Mouse (Mus musculus) thymus, postnatal 10 days (tissue): Measurements from ENCODE around the gene Scrg1.
A peak's percentile ranks its signal among the peaks of the same experiment; 100 is the strongest.
"Not testable (repeated sequence)": the region's sequence is repeated elsewhere in the genome, so short reads cannot be mapped to it uniquely, and the experiment has no call there.

Experiments
- DNase-seq, 2 experiments: peaks; one replicate each; pipeline ENCODE4 v3.0.0; 2021; ENCODE audit warnings: low spot score in 2 of 2

The Scrg1 gene

DNA sequence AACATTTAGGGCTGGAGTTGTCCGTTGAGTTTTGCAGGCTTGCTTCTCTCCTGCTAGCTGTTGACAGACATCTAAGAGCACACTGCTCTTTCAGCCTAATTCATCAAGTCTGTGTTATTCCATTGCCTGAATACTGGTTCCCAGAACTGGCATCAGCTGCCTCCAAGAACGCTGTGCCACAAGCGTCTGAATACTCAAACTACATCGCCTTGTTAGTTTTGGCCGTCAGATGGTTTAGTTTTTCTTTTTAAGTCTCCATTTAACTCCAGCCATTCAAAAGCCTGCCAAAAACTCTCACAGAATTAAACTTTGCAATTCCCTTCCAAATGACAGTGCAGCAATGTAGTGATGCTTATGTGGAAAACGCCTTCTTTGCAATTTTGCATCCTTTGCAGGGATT, 1.4 kb downstream of the Scrg1 start:
- DNase-seq: no peak

DNA sequence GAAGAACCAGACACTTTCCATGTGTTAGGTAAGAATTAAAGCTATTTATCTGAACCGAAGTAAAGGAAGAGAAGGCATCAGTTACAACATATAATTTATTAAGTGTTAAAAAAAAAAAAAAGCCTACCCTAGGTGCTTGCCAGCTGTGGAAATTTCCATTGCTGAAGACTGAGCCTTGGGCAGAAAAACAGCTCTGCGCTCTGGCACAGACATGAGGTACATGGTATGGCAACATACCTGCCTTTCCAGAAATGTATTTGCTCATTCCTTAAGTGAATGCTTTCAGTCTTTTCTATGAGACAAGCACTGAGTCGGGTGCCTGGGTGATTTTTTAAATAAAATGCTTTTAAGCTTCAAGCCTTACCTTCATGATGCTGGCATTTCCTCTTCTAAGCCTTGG, 2.2 kb downstream of the Scrg1 start:
- no peak for DNase-seq

- DNase-seq: no peak
Measured at GRCm38 (mm10) chr8:57462839-57463238, 7.1 kb downstream of the Scrg1 start.

GRCm38 (mm10) chr8:57463757-57464156, 8.0 kb downstream of the Scrg1 start:
- no peak for DNase-seq

GRCm38 (mm10) chr8:57468624-57469023, 12.9 kb downstream of the Scrg1 start:
- DNase-seq: no peak

GRCm38 (mm10) chr8:57470863-57471262, 15.1 kb downstream of the Scrg1 start:
- no peak for DNase-seq

DNA sequence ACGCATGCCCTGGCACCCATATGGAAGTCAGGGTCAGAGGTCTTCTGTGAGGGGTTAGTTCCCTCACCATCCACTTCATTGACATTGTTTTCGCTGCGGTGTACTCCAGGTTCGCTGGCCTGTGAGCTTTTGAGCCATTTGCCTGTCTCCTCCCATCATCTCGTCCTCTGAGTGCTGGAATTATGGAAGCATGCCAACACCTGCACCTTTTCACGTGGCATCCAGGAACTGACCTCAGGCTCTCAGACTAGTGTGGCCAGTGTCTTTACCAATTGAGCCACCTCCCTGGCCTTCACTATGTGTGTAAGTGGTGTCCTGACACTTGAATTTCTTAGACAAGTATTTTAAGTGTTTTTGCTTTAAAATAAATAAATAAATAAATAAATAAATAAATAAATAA, 18.0 kb downstream of the Scrg1 start:
- DNase-seq: no peak

DNA sequence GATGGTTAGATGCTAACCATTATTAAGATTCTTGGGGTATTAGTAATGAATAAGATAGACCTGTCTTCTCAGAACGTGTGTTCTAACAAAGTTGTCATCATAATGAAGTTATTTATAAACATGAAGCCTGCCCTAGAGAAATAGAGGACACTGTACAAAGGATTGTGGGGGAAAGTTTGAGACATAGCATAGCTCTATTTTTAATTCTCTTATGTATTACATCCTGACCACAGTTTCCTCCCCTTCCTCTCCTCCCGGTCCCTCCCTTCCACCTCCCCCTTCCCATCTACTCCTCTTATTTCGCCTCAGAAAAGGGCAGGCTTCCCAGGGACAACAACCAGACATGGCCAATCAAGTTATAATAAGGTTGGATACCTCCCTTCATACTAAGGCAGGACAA, 22.7 kb downstream of the Scrg1 start:
- DNase-seq: no peak

DNA sequence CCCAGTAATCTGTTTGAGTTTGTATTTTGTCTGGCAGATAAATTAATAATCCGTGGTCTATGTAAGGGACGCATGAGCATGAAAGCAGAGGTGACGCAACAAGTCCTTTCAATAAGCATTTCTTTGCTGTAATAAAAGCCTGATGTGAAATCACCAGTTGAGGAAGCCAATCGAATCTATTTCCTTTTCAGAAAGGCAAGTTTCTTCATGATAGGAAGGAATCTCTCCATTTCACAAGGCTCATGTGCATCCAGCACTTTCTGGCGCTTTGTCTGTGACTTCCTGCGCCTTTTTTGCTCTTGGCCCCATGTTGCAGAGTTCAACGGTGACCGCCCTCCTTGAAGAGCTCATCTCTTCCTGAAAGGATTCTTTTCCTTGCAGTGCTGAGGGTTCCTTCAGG, 24.0 kb downstream of the Scrg1 start:
- no peak for DNase-seq

GRCm38 (mm10) chr8:57480606-57481005, 24.9 kb downstream of the Scrg1 start:
- DNase-seq: no peak

DNA sequence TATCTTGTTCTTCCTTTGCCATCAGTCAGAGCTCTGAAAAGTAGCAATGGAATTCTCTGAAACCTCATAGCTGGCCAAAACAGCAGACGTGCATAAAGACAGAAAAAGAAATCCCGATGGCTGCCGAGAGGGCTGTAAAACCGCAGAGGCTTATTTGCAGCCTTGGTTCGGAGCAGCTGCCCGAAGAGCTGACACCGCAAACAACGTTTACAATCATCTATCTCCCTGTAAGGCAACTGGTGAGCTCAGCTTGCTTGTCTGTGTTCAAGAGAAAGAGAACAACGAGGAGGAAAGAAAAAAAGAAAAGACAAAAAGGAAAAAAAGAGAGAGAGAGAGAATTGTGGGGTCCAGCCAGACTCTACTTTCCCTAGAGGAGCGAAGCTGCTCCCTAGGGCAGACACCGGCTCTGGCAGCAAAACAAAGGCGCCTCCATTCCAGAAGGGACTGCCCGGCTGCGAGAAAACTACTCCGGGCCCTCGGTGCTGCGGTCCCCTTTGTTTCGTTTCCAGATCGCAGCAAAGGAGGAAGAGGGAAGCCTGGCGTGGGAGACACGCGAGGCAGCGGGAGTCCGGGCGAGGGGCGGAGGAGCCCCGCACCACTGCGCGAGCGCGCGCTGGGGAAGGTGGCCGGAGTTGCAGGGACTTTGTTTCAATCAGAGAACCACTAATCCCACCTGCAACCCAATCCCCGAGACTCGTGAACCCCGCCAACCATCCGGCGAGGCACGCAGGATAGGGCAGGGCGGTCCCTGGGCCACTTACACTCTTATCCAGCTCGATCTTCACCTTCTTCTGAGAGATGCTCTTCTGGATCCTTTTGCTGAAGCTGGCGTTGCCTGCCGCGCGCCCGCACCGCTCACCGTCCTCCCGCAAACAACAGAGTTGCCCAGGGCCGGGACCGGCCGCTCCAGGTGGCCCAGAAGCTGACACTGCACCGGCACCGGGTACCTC, 31.0 kb downstream of the Scrg1 start:
- peak; percentile 37 to 58 for DNase-seq

- peak; percentile 96 to 98 for DNase-seq
Measured at GRCm38 (mm10) chr8:57487441-57488155, 31.9 kb downstream of the Scrg1 start, which contains the start of gene Sap30. Sap30 (minus strand) TSS chr8:57487860.

GRCm38 (mm10) chr8:57488312-57488765, 32.6 kb downstream of the Scrg1 start:
- DNase-seq: peak; percentile 42 to 54

DNA sequence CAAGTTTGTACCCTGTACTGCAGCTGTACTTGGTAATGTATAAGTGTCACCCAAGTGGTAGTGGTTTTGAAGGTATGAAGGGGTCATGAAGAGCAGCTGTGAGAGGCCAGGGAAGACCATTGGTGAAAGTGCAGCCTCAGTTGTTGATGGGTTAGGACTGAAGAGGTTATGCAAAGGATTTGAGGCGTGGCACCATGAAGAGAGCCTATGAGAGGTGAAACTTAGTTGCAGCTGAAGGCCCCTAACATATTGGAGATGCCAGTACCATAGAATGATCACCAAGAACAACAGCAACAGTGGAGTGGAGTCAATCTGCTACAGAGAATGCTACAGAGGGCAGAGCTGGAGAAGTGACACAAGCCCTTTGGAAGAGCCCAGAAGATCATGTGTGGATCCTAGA, 33.6 kb downstream of the Scrg1 start:
- no peak for DNase-seq

DNA sequence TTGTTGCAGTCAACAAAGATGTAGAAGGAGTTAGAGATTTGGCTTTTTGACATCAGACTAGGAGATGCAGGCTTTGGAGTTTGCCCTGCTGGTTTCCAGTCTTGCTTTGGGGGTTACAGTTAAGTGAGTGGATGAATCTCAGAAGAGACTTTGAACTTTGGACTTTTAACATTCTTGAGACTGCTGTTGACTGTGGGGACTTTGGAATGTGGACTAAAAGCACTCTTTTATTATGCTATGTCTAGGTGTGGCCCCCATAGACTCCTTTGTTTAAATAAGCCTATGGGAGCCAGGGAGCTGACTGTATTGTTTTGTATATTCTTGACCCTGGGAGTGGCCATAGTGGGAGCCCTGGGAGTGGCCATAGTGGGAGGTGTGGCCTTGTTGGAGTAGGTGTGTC, 34.2 kb downstream of the Scrg1 start:
- no peak for DNase-seq

DNA sequence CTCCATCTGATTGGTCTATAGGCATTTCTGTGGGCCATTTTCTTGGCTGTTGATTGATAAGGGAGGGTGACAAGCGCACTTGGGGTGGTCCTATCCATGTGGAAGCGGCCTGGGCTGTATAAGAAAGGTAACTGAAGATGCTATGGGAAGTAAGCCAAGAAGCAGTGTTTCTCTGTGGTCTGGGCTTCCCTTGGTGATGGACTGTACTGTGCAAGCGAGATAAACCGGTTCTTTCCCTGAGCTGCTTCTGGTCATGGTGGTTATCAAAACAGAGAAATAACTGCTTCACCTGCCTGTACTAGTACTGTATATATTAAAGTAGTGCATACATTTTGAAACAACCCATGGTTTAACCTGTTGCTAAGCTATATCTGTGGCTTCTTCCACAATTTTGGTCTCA, 36.1 kb downstream of the Scrg1 start:
- DNase-seq: no peak

GRCm38 (mm10) chr8:57498494-57498846, 42.7 kb downstream of the Scrg1 start:
- no peak for DNase-seq

GRCm38 (mm10) chr8:57498847-57499511, 43.3 kb downstream of the Scrg1 start:
- no peak for DNase-seq

DNA sequence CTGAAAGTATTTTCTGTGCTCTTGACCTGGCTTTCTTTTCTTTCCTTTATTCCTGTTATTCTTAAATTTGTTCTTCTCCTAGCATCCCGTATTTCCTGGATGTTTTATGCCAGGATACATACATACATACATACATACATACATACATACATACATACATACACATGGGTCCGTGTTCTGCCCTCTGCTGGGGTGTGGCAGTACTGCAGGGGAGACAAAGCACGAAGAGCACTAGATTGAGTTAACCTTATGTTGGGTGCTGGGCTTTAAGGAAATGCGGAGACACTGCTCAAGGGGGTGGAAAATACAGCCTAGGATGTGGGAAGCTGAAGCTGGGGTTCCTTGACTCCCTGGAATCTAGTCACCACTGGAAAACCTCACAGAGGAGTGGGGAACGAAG, 47.9 kb downstream of the Scrg1 start:
- peak; percentile 67 to 87 for DNase-seq

DNA sequence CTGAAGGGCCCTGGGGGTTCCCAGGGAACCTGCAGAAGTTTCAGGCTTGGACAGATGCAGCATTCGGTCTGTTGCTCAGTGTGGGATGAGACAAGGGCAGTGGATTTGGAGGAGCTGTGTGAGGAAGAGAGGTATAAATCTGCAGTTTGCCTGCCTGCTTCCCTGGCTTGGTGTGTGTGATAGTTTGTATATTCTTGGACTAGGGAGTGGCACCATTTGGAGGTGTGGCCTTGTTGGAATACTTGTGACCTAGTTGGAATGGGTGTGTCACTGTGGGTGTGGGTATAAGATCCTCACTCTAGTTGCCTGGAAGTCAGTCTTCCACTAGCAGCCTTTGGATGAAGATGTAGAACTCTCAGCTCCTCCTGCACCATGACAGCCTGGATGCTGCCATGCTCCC, 49.8 kb downstream of the Scrg1 start:
- DNase-seq: not testable (repeated sequence)

DNA sequence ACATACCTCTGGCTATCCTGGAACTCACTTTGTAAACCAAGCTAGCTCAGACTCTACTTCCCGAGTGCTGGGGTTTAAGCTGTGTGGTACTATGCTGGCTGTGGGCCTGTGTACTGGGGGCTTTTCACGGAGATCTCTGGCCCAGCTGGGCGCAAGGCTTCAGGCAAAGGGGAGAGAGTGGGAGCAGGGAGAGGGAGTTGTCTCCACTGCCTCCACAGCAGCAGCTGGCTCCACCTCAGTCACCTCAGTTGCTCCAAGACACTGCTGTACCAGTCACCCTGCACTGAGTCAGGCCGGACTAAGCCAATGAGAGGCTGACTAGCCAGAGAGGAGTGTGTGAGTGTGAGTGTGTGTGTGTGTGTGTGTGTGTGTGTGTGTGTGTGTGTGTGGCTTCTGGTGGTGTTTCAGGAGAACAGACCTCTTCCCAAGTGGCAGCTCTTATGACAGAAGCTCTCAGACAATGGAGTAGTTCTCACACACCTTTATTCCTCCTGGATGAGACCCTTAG, 51.9 kb downstream of the Scrg1 start:
- no peak for DNase-seq

DNA sequence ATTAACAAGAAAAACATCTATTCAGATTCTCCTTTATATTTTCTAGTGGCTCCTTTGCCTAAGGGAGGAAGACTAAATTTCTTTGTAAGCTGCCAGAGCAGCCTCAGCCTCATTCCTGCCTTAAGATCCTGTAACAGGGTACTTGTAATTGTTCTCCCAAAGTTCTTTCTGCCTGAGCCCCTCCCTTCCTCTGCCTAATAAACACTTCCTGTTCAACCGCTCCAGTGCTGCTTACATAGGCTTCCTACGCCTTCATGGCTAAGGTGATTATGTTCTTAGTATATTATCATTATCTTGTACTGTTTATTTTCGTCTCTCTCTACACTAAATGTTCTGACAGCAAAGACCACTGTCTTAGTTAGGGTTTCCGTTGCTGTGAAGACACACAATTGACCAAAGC, 52.9 kb downstream of the Scrg1 start:
- no peak for DNase-seq
